Mouse (Mus musculus) kidney, adult 2 months (tissue): Measurements from ENCODE around the gene Slc39a2.

Experiments used
- CTCF ChIP-seq: fragments of 200-500 bp; conservative IDR thresholded peaks from 2 replicates; pipeline ENCODE4 v1.5.1; 2011; ENCODE audit warnings: low read depth, mild to moderate bottlenecking, control low read depth, low read length, moderate library complexity, mixed read lengths; ENCODE audit not compliant: insufficient read depth, insufficient read length
- POLR2A ChIP-seq: fragments of 200-500 bp; IDR thresholded peaks from one replicate; pipeline ENCODE4 v1.6.1; 2011; ENCODE audit warnings: low read depth, low read length, control low read depth

GRCm38 (mm10) chr14:51896019-51896418 is 3.3 kb downstream of the Slc39a2 start:
- TF ChIP-seq CTCF (no peak), POLR2A (no peak)
